14 mouse cellular contexts compared by ENCODE assay signal in genomic region chr8:94561256-94561655, GRCm38 (mm10). TPM values are rescaled to one million over a fixed set of nuclear protein-coding genes. Genes with fewer than 3 reads are reported as not detected.
DNase-seq lines count a peak whose midpoint lies in the region; ATAC-seq and TF ChIP-seq lines count a peak whose summit lies in the region.
"Had no signal": no experiment of that assay in that cellular context is flagged by ENCODE, and none has a peak within 500 bp of the region (broad histone marks: within the 10 kb centered on the region; RNA-seq: fewer than 3 reads in every experiment).

No protein-coding gene starts in this region.

- ATAC-seq in forebrain, embryonic 11.5 days (replicated peaks; ENCODE audit: low FRiP score): peak; percentile 74
- ATAC-seq in hindbrain, postnatal 0 days: peak; percentile 82
- ATAC-seq in neural tube, embryonic 14.5 days (ENCODE audit: low read depth): peak; percentile 88
- no peak for ATAC-seq in liver, embryonic 12.5 days

- TF ChIP-seq CTCF in hindbrain, postnatal 0 days (IDR thresholded peaks at IDR 0.05; ENCODE audit: low read depth): no peak

- H3K9me3 ChIP-seq in forebrain, embryonic 11.5 days (ENCODE audit: control insufficient read depth, low read length): no peaks in the 10 kb centered on the region
- H3K9me3 ChIP-seq in hindbrain, postnatal 0 days (ENCODE audit: low read length): no peaks in the 10 kb centered on the region
- H3K9me3 ChIP-seq in neural tube, embryonic 14.5 days (ENCODE audit: control insufficient read depth, low read length): no peaks in the 10 kb centered on the region
- no peaks in the 10 kb centered on the region for H3K9me3 ChIP-seq in liver, embryonic 12.5 days (replicated peaks)
- H3K9me3 ChIP-seq: limb, embryonic 13.5 days had no signal

- H3K4me3 ChIP-seq in forebrain, embryonic 11.5 days (ENCODE audit: low read depth, low read length): no peak overlapping the region
- H3K4me3 ChIP-seq in hindbrain, postnatal 0 days (ENCODE audit: low read length): no peak overlapping the region
- H3K4me3 ChIP-seq in neural tube, embryonic 14.5 days (ENCODE audit: low read depth, low read length): no peak overlapping the region
- H3K4me3 ChIP-seq in liver, embryonic 12.5 days: no peak overlapping the region
- H3K4me3 ChIP-seq: erythroblast, embryonic 14.5 days; limb, embryonic 13.5 days; myocyte had no signal

- H3K27ac ChIP-seq in forebrain, embryonic 11.5 days (ENCODE audit: low read depth, low read length): no peak overlapping the region
- peak overlapping the region; percentile 36; the same call in 1 of the 2 replicates for H3K27ac ChIP-seq in hindbrain, postnatal 0 days
- peak overlapping the region; percentile 35; the same call in 1 of the 2 replicates for H3K27ac ChIP-seq in neural tube, embryonic 14.5 days (ENCODE audit: low read depth, low read length)
- H3K27ac ChIP-seq in liver, embryonic 12.5 days: no peak overlapping the region
- H3K27ac ChIP-seq: limb, embryonic 13.5 days had no signal

- no peaks in the 10 kb centered on the region for H3K36me3 ChIP-seq in forebrain, embryonic 11.5 days (ENCODE audit: control insufficient read depth, insufficient read depth, low read length)
- peaks cover 4% of the 10 kb centered on the region; the same call in 1 of the 2 replicates for H3K36me3 ChIP-seq in hindbrain, postnatal 0 days (ENCODE audit: insufficient read depth, low read length)
- H3K36me3 ChIP-seq in neural tube, embryonic 14.5 days (ENCODE audit: control insufficient read depth, insufficient read depth, low read length): no peaks in the 10 kb centered on the region
- no peaks in the 10 kb centered on the region for H3K36me3 ChIP-seq in liver, embryonic 12.5 days
- H3K36me3 ChIP-seq: limb, embryonic 13.5 days had no signal

- intact Hi-C loops in left cerebral cortex, postnatal 4 days (cut with DNase I): no loop called here

- no peak overlapping the region for H3K9ac ChIP-seq in forebrain, embryonic 11.5 days (ENCODE audit: low read length)
- no peak overlapping the region for H3K9ac ChIP-seq in hindbrain, postnatal 0 days (replicated peaks; ENCODE audit: low read length)
- H3K9ac ChIP-seq in neural tube, embryonic 14.5 days (replicated peaks; ENCODE audit: low read depth, low read length): no peak overlapping the region
- no peak overlapping the region for H3K9ac ChIP-seq in liver, embryonic 12.5 days
- H3K9ac ChIP-seq: limb, embryonic 13.5 days had no signal

- peak; percentile 62 for DNase-seq in left cerebral cortex, postnatal 4 days
- DNase-seq in left cerebral cortex, adult 11 months (ENCODE audit: low spot score): no peak
- peak; percentile 64 for DNase-seq in forebrain, embryonic 11.5 days (ENCODE audit: low spot score)
- peak; percentile 81 for DNase-seq in hindbrain, postnatal 0 days (ENCODE audit: low spot score)
- no peak for DNase-seq in liver
- DNase-seq: heart, adult 11 months; kidney, postnatal 25 days; lung, postnatal 14 days had no signal

- H3K4me2 ChIP-seq in forebrain, embryonic 11.5 days (ENCODE audit: low read depth, low read length, severe bottlenecking): no peak overlapping the region
- no peak overlapping the region for H3K4me2 ChIP-seq in hindbrain, postnatal 0 days (ENCODE audit: low read depth, low read length)
- H3K4me2 ChIP-seq in neural tube, embryonic 14.5 days (ENCODE audit: low read depth, low read length): no peak overlapping the region
- H3K4me2 ChIP-seq in liver, embryonic 12.5 days: no peak overlapping the region
- H3K4me2 ChIP-seq: limb, embryonic 13.5 days had no signal

- 34% methylated on average over 5 of the region's 5 CpGs for WGBS in forebrain, embryonic 11.5 days
- WGBS in hindbrain, postnatal 0 days: 21% methylated on average over 5 of the region's 5 CpGs
- 29% methylated on average over 5 of the region's 5 CpGs for WGBS in neural tube, embryonic 14.5 days
- WGBS in liver, embryonic 12.5 days (ENCODE audit: insufficient replicate concordance): 52% methylated on average over 5 of the region's 5 CpGs

- peaks cover 10% of the 10 kb centered on the region for H3K4me1 ChIP-seq in forebrain, embryonic 11.5 days (replicated peaks; ENCODE audit: control insufficient read depth, insufficient read depth, low read length)
- peaks cover 12% of the 10 kb centered on the region for H3K4me1 ChIP-seq in hindbrain, postnatal 0 days (ENCODE audit: insufficient read depth, low read length)
- peaks cover 4% of the 10 kb centered on the region for H3K4me1 ChIP-seq in neural tube, embryonic 14.5 days (ENCODE audit: control insufficient read depth, insufficient read depth, low read length)
- H3K4me1 ChIP-seq in liver, embryonic 12.5 days: no peaks in the 10 kb centered on the region

- no peaks in the 10 kb centered on the region for H3K27me3 ChIP-seq in forebrain, embryonic 11.5 days (ENCODE audit: control insufficient read depth, insufficient read depth, low read length)
- no peaks in the 10 kb centered on the region for H3K27me3 ChIP-seq in hindbrain, postnatal 0 days (ENCODE audit: insufficient read depth, low read length)
- no peaks in the 10 kb centered on the region for H3K27me3 ChIP-seq in neural tube, embryonic 14.5 days (ENCODE audit: control insufficient read depth, insufficient read depth, low read length)
- peaks cover 7% of the 10 kb centered on the region; the same call in 1 of the 2 replicates for H3K27me3 ChIP-seq in liver, embryonic 12.5 days (replicated peaks)
- H3K27me3 ChIP-seq: CH12.LX; limb, embryonic 13.5 days had no signal

RNA-seq across cellular contexts. Expression of gene Cpne2, which starts 28.5 kb away (rescaled TPM):
- total RNA-seq in left cerebral cortex, postnatal 4 days (2021): 10 to 100 TPM; 56.9 to 67.4 TPM
- 19.9 and 23.1 TPM in 2 replicates for polyA plus RNA-seq in forebrain, embryonic 11.5 days (2014; fragmentation: Nextera tagmentation; extraction: Ambion mirVana)
- total RNA-seq in hindbrain, postnatal 0 days (2014; rRNA removed): 45.5 and 57.8 TPM in 2 replicates
- 33.6 and 39.3 TPM in 2 replicates for polyA plus RNA-seq in hindbrain, postnatal 0 days (2015; fragmentation: Nextera tagmentation; extraction: Ambion mirVana)
- polyA plus RNA-seq in neural tube, embryonic 14.5 days (2014; fragmentation: Nextera tagmentation; extraction: Ambion mirVana): 27.2 and 33.7 TPM in 2 replicates
- polyA plus RNA-seq in liver, embryonic 12.5 days (2016; fragmentation: Nextera tagmentation; extraction: Ambion mirVana): 3.3 and 3.9 TPM in 2 replicates

RNA-seq across cellular contexts. Expression of gene Rspry1, which starts 40.5 kb away (rescaled TPM):
- total RNA-seq in left cerebral cortex, postnatal 4 days (2021): 10 to 100 TPM; 42.9 to 47.7 TPM
- polyA plus RNA-seq in forebrain, embryonic 11.5 days (2014; fragmentation: Nextera tagmentation; extraction: Ambion mirVana): 53.4 and 55.2 TPM in 2 replicates
- 29.6 and 36.1 TPM in 2 replicates for total RNA-seq in hindbrain, postnatal 0 days (2014; rRNA removed)
- 31.4 and 34.1 TPM in 2 replicates for polyA plus RNA-seq in hindbrain, postnatal 0 days (2015; fragmentation: Nextera tagmentation; extraction: Ambion mirVana)
- polyA plus RNA-seq in neural tube, embryonic 14.5 days (2014; fragmentation: Nextera tagmentation; extraction: Ambion mirVana): 50.2 and 56.4 TPM in 2 replicates
- 24.7 and 24.8 TPM in 2 replicates for polyA plus RNA-seq in liver, embryonic 12.5 days (2016; fragmentation: Nextera tagmentation; extraction: Ambion mirVana)

RNA-seq across cellular contexts. Expression of gene Fam192a, which starts 40.5 kb away (rescaled TPM):
- 10 to 100 TPM; 39.0 to 54.3 TPM for total RNA-seq in left cerebral cortex, postnatal 4 days (2021)
- polyA plus RNA-seq in forebrain, embryonic 11.5 days (2014; fragmentation: Nextera tagmentation; extraction: Ambion mirVana): 102 and 108 TPM in 2 replicates
- total RNA-seq in hindbrain, postnatal 0 days (2014; rRNA removed): 24.4 and 32.7 TPM in 2 replicates
- polyA plus RNA-seq in hindbrain, postnatal 0 days (2015; fragmentation: Nextera tagmentation; extraction: Ambion mirVana): 64.6 and 66.9 TPM in 2 replicates
- polyA plus RNA-seq in neural tube, embryonic 14.5 days (2014; fragmentation: Nextera tagmentation; extraction: Ambion mirVana): 72.8 and 81.4 TPM in 2 replicates
- 45.9 and 49.2 TPM in 2 replicates for polyA plus RNA-seq in liver, embryonic 12.5 days (2016; fragmentation: Nextera tagmentation; extraction: Ambion mirVana)

Comparison
In these comparisons a context has a peak if more than half of its experiments do, and no peak if none do; other contexts are left out.
1. DNase-seq: peak in left cerebral cortex, postnatal 4 days (single experiment), forebrain, embryonic 11.5 days (single experiment) and hindbrain, postnatal 0 days (single experiment); none in left cerebral cortex, adult 11 months (single experiment) and liver (single experiment).
2. H3K27ac ChIP-seq: peak in hindbrain, postnatal 0 days (single experiment) and neural tube, embryonic 14.5 days (single experiment); none in forebrain, embryonic 11.5 days (single experiment) and liver, embryonic 12.5 days (single experiment).